Mouse (Mus musculus) hindbrain, embryonic 13.5 days (tissue): ENCODE data around the gene Grm7. TPM values are rescaled to one million over a fixed set of nuclear protein-coding genes. Genes with fewer than 3 reads are reported as not detected.
A peak's percentile ranks its signal among the peaks of the same experiment; 100 is the strongest.

Source experiments
- ATAC-seq: fragments of 200-750 bp; cut with Nextera tagmentation; 2 replicates; pipeline ENCODE4 v1.8.0; 2017; ENCODE audit warnings: moderate TSS enrichment; ENCODE audit not compliant: low FRiP score
- H3K27ac ChIP-seq: fragments of 300-500 bp; sonication (generic); 2 replicates; pipeline ENCODE4 v1.5.1; 2015; ENCODE audit warnings: inconsistent platforms, mild to moderate bottlenecking, moderate library complexity
- H3K27me3 ChIP-seq: fragments of 300-500 bp; sonication (generic); 2 replicates; pipeline ENCODE4 v1.6.1; 2015; ENCODE audit warnings: mild to moderate bottlenecking, inconsistent platforms
- H3K36me3 ChIP-seq: fragments of 300-500 bp; sonication (generic); 2 replicates; pipeline ENCODE4 v1.6.1; 2015; ENCODE audit warnings: mild to moderate bottlenecking, inconsistent platforms
- H3K4me1 ChIP-seq: fragments of 300-500 bp; sonication (generic); replicated peaks from 2 replicates; pipeline ENCODE4 v1.6.1; 2015; ENCODE audit warnings: inconsistent platforms
- H3K4me2 ChIP-seq: fragments of 300-500 bp; sonication (generic); 2 replicates; pipeline ENCODE4 v1.6.1; 2015; ENCODE audit warnings: inconsistent platforms, mild to moderate bottlenecking, moderate library complexity
- H3K4me3 ChIP-seq: fragments of 300-500 bp; sonication (generic); 2 replicates; pipeline ENCODE4 v1.5.1; 2015; ENCODE audit warnings: mild to moderate bottlenecking, inconsistent platforms
- H3K9ac ChIP-seq: fragments of 300-500 bp; sonication (generic); 2 replicates; pipeline ENCODE4 v1.6.1; 2015; ENCODE audit warnings: mild to moderate bottlenecking, inconsistent platforms
- H3K9me3 ChIP-seq: fragments of 300-500 bp; sonication (generic); 2 replicates; pipeline ENCODE4 v1.6.1; 2016; ENCODE audit warnings: inconsistent platforms
- WGBS: fragments of 180-500 bp; shearing (Covaris S2); methylation state at CpG from one replicate; pipeline ENCODE4 v1.1.7; 2015; 5-methylcytosine and 5-hydroxymethylcytosine counted together
- polyA plus RNA-seq: library from polyadenylated mRNA; unstranded; fragments of >200 nt; fragmentation: Nextera tagmentation; extraction: Ambion mirVana; gene quantifications from 2 replicates; pipeline ENCODE4 v1.2.1, GENCODE M21; 2015

Gene Grm7
- 19.1 and 19.6 TPM in 2 replicates for polyA plus RNA-seq

DNA sequence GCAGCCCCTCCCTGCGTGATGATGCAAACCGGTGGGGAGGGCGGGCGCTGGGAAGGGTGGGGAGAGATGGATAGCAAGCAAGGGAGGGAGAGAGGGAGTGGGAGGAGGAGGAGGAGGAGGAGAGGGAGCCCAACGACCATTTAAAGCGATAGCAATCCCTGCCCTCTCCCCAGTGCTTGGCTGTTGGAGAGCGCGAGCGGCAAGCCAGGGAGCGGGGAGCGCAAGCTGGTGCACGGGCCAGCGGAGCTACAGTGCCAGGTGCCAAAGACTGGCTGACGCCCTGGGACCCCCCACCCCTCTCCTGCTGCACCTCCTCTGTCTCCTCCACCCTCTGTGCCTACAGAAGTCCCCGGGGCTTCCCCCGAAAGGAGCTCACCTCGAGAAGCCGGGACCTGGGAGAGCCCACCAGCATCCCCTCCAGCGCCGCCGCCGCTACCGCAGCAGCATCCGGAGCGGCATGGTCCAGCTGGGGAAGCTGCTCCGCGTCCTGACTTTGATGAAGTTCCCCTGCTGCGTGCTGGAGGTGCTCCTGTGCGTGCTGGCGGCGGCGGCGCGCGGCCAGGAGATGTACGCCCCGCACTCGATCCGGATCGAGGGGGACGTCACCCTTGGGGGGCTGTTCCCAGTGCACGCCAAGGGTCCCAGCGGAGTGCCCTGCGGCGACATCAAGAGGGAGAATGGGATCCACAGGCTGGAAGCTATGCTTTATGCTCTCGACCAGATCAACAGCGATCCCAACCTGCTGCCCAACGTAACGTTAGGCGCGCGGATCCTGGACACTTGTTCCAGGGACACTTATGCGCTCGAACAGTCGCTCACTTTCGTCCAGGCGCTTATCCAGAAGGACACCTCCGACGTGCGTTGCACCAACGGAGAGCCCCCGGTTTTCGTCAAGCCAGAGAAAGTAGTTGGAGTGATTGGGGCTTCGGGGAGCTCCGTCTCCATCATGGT, at the start of gene Grm7:
Gene Grm7, plus strand, starts transcription at position 171 of the 951 bp plus-strand sequence.
- peak; percentile 91 for ATAC-seq
- WGBS, result under 1% methylated on average over 57 of the region's 65 CpGs
- peak within 1 kb of the TSS; percentile 92 for H3K4me2 ChIP-seq
- H3K9ac ChIP-seq, result peak within 1 kb of the TSS; percentile 84
- H3K36me3 ChIP-seq, result no peaks in the 10 kb centered on the region
- peak within 1 kb of the TSS; percentile 81 for H3K27ac ChIP-seq
- H3K27me3 ChIP-seq, result peaks cover 33% of the 10 kb centered on the region
- H3K9me3 ChIP-seq, result no peaks in the 10 kb centered on the region
- peak within 1 kb of the TSS; percentile 73 for H3K4me3 ChIP-seq
- peaks cover 24% of the 10 kb centered on the region for H3K4me1 ChIP-seq

DNA sequence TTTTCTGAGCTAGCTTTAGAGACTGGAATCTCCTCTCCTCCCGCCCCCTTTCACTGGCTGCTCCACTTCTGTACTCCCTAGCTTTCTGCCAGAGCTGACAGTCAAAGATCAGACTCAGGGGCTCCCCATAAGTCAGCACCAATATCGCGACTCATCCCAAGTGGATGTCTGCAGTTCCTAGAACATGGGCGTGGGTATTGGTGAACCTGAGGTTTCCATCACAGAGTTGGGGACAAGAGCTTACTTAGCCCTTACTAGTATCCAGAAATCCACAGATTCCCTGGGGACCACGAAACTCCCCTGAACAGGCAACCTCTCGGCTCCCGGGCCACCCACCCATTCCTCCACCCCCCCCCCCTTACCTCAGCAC, 355 bp upstream of the Grm7 start:
- peaks cover 24% of the 10 kb centered on the region for H3K4me1 ChIP-seq
- H3K36me3 ChIP-seq, result no peaks in the 10 kb centered on the region
- H3K9ac ChIP-seq, result peak overlapping the region; percentile 84
- H3K27me3 ChIP-seq, result peaks cover 33% of the 10 kb centered on the region
- H3K27ac ChIP-seq, result peak overlapping the region; percentile 81
- H3K4me3 ChIP-seq, result peak overlapping the region; percentile 73
- WGBS, result 2% methylated on average over 7 of the region's 7 CpGs
- H3K4me2 ChIP-seq, result peak overlapping the region; percentile 92
- ATAC-seq, result no peak; the same call in none of the 2 replicates
- H3K9me3 ChIP-seq, result no peaks in the 10 kb centered on the region

- 2% methylated on average over 12 of the region's 12 CpGs for WGBS
- H3K4me3 ChIP-seq, result peak overlapping the region; percentile 73
- peaks cover 33% of the 10 kb centered on the region for H3K27me3 ChIP-seq
- peak overlapping the region; percentile 84 for H3K9ac ChIP-seq
- no peaks in the 10 kb centered on the region for H3K36me3 ChIP-seq
- no peaks in the 10 kb centered on the region for H3K9me3 ChIP-seq
- 0 out of 2 replicates have a peak overlapping the region, but pooled peaks have one; percentile 18 for H3K27ac ChIP-seq
- H3K4me1 ChIP-seq, result peaks cover 24% of the 10 kb centered on the region
- no peak for ATAC-seq
- H3K4me2 ChIP-seq, result peak overlapping the region; percentile 92
These were observed 1.5 kb downstream of the Grm7 start for GRCm38 (mm10) chr6:110646901-110647300.

- Histone ChIP-seq H3K9me3 (no peaks in the 10 kb centered on the region), H3K36me3 (no peaks in the 10 kb centered on the region), H3K4me2 (peak overlapping the region; percentile 92), H3K4me3 (peak overlapping the region; percentile 26), H3K27me3 (peaks cover 29% of the 10 kb centered on the region), H3K4me1 (peaks cover 26% of the 10 kb centered on the region), H3K27ac (no peak overlapping the region), H3K9ac (peak overlapping the region; percentile 59)
- ATAC-seq, result no peak
- WGBS, result 83% methylated on average over 1 of the region's 1 CpGs
These were observed 3.8 kb downstream of the Grm7 start for GRCm38 (mm10) chr6:110649227-110649626.

DNA sequence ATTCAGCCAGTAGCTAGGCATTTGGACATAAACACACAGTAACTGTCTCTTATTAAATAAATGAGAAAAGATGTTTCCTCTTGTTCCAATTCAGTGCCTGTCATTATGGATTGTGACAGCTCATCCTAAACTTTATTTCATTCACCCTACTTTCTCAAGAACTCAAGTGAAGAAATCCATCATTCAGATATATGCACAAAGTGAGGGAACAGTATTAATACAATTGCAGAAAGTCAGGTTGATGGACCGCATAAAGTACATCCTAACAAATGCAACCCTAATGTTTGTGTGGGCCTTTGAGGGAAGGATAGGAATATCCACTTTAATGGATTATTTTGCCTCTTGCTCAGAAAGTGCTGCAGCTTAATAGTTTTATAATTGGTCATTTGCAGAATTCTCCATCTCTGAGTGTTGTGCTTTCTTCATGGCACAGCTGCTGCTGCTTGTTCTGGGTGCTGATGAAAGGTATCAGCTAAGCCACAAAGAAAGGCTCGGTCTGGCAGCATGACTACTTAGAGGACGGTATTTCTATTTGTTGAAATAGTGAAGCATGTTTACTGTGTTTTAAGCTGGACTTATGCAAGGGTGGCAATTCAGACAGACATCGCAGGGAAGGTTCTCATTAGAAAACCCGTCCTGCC, 8.1 kb downstream of the Grm7 start:
- H3K9me3 ChIP-seq, result no peaks in the 10 kb centered on the region
- H3K27ac ChIP-seq, result no peak overlapping the region
- no peak overlapping the region for H3K4me2 ChIP-seq
- no peak overlapping the region for H3K4me3 ChIP-seq
- no peak for ATAC-seq
- no peaks in the 10 kb centered on the region for H3K36me3 ChIP-seq
- peaks cover 6% of the 10 kb centered on the region; the same call in 1 of the 2 replicates for H3K4me1 ChIP-seq
- H3K27me3 ChIP-seq, result no peaks in the 10 kb centered on the region; the same call in 1 of the 2 replicates
- WGBS, result 73% methylated on average over 5 of the region's 5 CpGs
- no peak overlapping the region for H3K9ac ChIP-seq

DNA sequence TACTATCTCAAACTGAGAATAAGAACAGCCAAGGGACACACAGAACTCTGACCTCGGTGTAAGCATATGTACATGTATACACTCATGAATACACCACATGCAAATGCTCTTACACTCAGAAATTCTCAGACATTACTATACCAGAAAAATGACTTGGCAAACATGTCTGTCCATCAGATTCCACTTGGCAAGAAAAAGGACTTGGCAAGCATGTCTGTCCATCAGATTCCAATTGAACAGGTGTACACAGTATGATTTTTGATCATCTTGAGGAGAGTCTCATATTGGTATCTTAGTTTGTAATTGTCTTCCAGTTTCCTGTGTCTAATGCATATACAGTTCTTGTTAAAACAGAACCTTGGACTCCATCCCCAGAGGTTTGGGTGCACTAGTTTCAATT, 19.1 kb downstream of the Grm7 start:
- WGBS, result 89% methylated on average over 1 of the region's 1 CpGs
- no peaks in the 10 kb centered on the region for H3K4me1 ChIP-seq

DNA sequence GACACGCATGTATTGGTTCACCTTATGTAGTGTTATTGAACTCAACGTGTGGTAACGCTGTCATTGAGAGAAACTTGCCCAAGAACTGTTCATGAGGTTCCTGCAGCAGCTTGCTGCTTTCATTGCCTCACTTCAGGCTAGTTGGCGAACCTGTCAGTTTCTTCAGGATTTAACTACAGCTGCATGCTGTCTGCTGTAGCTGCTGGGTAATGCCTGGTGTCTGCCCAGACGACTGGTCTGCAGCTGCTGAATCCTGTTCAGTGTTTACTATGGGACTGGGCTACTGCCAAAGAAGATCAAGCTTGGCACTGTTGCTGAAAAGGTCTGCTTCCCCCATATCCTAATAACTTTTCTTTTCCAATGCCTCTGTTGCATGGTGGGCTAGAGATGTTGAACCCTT, 23.1 kb downstream of the Grm7 start:
- ATAC-seq, result no peak
- H3K4me1 ChIP-seq, result no peaks in the 10 kb centered on the region
- H3K27ac ChIP-seq, result no peak overlapping the region
- no peak overlapping the region for H3K4me2 ChIP-seq
- WGBS, result 70% methylated on average over 5 of the region's 5 CpGs
- H3K4me3 ChIP-seq, result no peak overlapping the region
- H3K27me3 ChIP-seq, result no peaks in the 10 kb centered on the region
- H3K9ac ChIP-seq, result no peak overlapping the region
- H3K9me3 ChIP-seq, result no peaks in the 10 kb centered on the region
- H3K36me3 ChIP-seq, result no peaks in the 10 kb centered on the region

More for the DNA sequence above, 19.1 kb downstream of the Grm7 start:
- H3K4me2 ChIP-seq, result no peak overlapping the region
- H3K27me3 ChIP-seq, result no peaks in the 10 kb centered on the region
- H3K9ac ChIP-seq, result no peak overlapping the region
- ATAC-seq, result no peak
- H3K27ac ChIP-seq, result no peak overlapping the region
- no peaks in the 10 kb centered on the region for H3K9me3 ChIP-seq
- H3K4me3 ChIP-seq, result no peak overlapping the region
- no peaks in the 10 kb centered on the region for H3K36me3 ChIP-seq

GRCm38 (mm10) chr6:110690954-110691353, 45.6 kb downstream of the Grm7 start:
- Histone ChIP-seq H3K27me3 (no peaks in the 10 kb centered on the region), H3K36me3 (no peaks in the 10 kb centered on the region), H3K4me2 (no peak overlapping the region), H3K4me3 (no peak overlapping the region), H3K9ac (no peak overlapping the region), H3K27ac (no peak overlapping the region), H3K4me1 (no peaks in the 10 kb centered on the region), H3K9me3 (no peaks in the 10 kb centered on the region)
- 71% methylated on average over 1 of the region's 1 CpGs for WGBS
- no peak for ATAC-seq

DNA sequence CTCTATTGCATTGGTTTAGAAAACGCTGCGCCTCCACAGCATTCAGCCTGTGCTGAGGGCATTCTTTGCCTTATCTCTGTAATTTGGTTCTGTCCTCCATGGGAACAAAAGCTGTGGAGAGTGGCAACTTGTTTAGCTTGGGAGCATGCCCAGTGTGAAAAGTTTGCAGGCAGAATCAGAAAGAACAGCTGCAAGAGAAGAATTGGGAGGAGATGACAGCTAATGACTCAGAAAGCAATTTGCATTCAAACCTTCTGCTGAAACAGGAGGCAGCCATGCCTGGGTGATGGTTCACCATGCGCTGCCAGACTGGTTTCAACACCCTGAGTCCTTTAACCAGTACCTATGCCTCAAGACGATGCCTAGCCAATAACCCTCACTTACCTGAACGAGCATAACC, 64.4 kb downstream of the Grm7 start:
- ATAC-seq, result no peak
- 70% methylated on average over 5 of the region's 5 CpGs for WGBS
- no peak overlapping the region for H3K9ac ChIP-seq

GRCm38 (mm10) chr6:110714943-110715342, 69.6 kb downstream of the Grm7 start:
- Histone ChIP-seq H3K27ac (no peak overlapping the region), H3K9ac (no peak overlapping the region), H3K4me2 (no peak overlapping the region), H3K27me3 (no peaks in the 10 kb centered on the region), H3K4me1 (no peaks in the 10 kb centered on the region), H3K36me3 (no peaks in the 10 kb centered on the region), H3K9me3 (no peaks in the 10 kb centered on the region), H3K4me3 (no peak overlapping the region)
- 100% methylated on average over 3 of the region's 3 CpGs for WGBS
- no peak for ATAC-seq

More for the DNA sequence above, 64.4 kb downstream of the Grm7 start:
- H3K27ac ChIP-seq, result no peak overlapping the region
- no peaks in the 10 kb centered on the region for H3K36me3 ChIP-seq
- H3K27me3 ChIP-seq, result no peaks in the 10 kb centered on the region
- H3K9me3 ChIP-seq, result no peaks in the 10 kb centered on the region
- H3K4me2 ChIP-seq, result no peak overlapping the region
- no peak overlapping the region for H3K4me3 ChIP-seq
- H3K4me1 ChIP-seq, result no peaks in the 10 kb centered on the region

GRCm38 (mm10) chr6:110723371-110723770, 78.0 kb downstream of the Grm7 start:
- ATAC-seq, result no peak
- Histone ChIP-seq H3K4me1 (no peaks in the 10 kb centered on the region), H3K4me2 (no peak overlapping the region), H3K4me3 (no peak overlapping the region), H3K9me3 (no peaks in the 10 kb centered on the region), H3K27ac (no peak overlapping the region), H3K36me3 (no peaks in the 10 kb centered on the region), H3K9ac (no peak overlapping the region), H3K27me3 (no peaks in the 10 kb centered on the region)
- 77% methylated on average over 4 of the region's 4 CpGs for WGBS

GRCm38 (mm10) chr6:110733914-110734313, 88.5 kb downstream of the Grm7 start:
- H3K36me3 ChIP-seq, result no peaks in the 10 kb centered on the region
- no peak for ATAC-seq
- no peaks in the 10 kb centered on the region for H3K27me3 ChIP-seq
- no peak overlapping the region for H3K27ac ChIP-seq
- H3K9me3 ChIP-seq, result no peaks in the 10 kb centered on the region
- 95% methylated on average over 2 of the region's 2 CpGs for WGBS
- H3K4me3 ChIP-seq, result no peak overlapping the region
- H3K9ac ChIP-seq, result no peak overlapping the region
- H3K4me1 ChIP-seq, result no peaks in the 10 kb centered on the region
- H3K4me2 ChIP-seq, result no peak overlapping the region
